Mouse (Mus musculus) neural tube, embryonic 14.5 days (tissue): ENCODE data around the gene Clrn2. TPM values are rescaled to one million over a fixed set of nuclear protein-coding genes. Genes with fewer than 3 reads are reported as not detected.

Experiments
- polyA plus RNA-seq: library from polyadenylated mRNA; unstranded; fragments of >200 nt; fragmentation: Nextera tagmentation; extraction: Ambion mirVana; gene quantifications from 2 replicates; pipeline ENCODE4 v1.2.1, GENCODE M21; 2014

Clrn2 gene
- polyA plus RNA-seq, 1 experiment from 2014 or later, result not detected

Other genes starting within 250 kb of the Clrn2 start
- 104 TPM in 2 replicates for gene Qdpr, start 3.5 kb upstream of the Clrn2 start, polyA plus RNA-seq
- gene Lap3, start 39.6 kb downstream of the Clrn2 start, polyA plus RNA-seq, result 31.9 and 36.4 TPM in 2 replicates
- 242 and 251 TPM in 2 replicates for gene Med28, start 66.5 kb downstream of the Clrn2 start, polyA plus RNA-seq
- 9.5 and 9.6 TPM in 2 replicates for gene Fam184b, start 185.9 kb downstream of the Clrn2 start, polyA plus RNA-seq
- gene Ncapg, start 216.2 kb downstream of the Clrn2 start, polyA plus RNA-seq, result 3.5 and 5.4 TPM in 2 replicates